Mouse (Mus musculus): Measurements from ENCODE around the gene Agt. TPM values are rescaled to one million over a fixed set of nuclear protein-coding genes. Genes with fewer than 3 reads are reported as not detected.
A peak's percentile ranks its signal among the peaks of the same experiment; 100 is the strongest.

The Agt gene
- total RNA-seq, 1 experiment, result not detected

GRCm38 (mm10) chr8:124530076-124530475, 39.4 kb downstream of the Agt start:
- TF ChIP-seq CHD2 (IDR thresholded peaks at IDR 0.05; ENCODE audit: low read depth, low read length) (no peak), MAFK (IDR thresholded peaks at IDR 0.05; ENCODE audit: insufficient read depth, low read depth, low read length) (no peak), HCFC1 (IDR thresholded peaks at IDR 0.05; ENCODE audit: borderline replicate concordance, insufficient read depth, low read length) (no peak), ZNF384 (IDR thresholded peaks at IDR 0.05; ENCODE audit: low read depth, low read length) (no peak), ZC3H11A (IDR thresholded peaks at IDR 0.05; ENCODE audit: borderline replicate concordance, low read depth, low read length) (no peak)
- H3K9me3 ChIP-seq (ENCODE audit: control insufficient read depth, insufficient read depth, low read depth, low read length), result no peaks in the 10 kb centered on the region

GRCm38 (mm10) chr8:124526261-124526660, 43.2 kb downstream of the Agt start:
- no peak for DNase-seq (ENCODE audit: low read depth, low spot score)
- in situ Hi-C loops (cut with MboI; ENCODE audit: low sequenced_read_pairs in 2 of 2, unreplicated experiment in 2 of 2), result no loop called here
- Histone ChIP-seq H3K27ac (ENCODE audit: insufficient read depth, low read depth, low read length, poor library complexity, severe bottlenecking) (no peak overlapping the region), H3K36me3 (ENCODE audit: control insufficient read depth, insufficient read depth, low read length, poor library complexity, severe bottlenecking) (peaks cover 17% of the 10 kb centered on the region), H3K4me3 (ENCODE audit: insufficient read depth in 1 of 2, low read depth in 1 of 2, low read length in 2 of 2, poor library complexity in 1 of 2, severe bottlenecking in 1 of 2) (no peak overlapping the region), H3K9me3 (ENCODE audit: control insufficient read depth, insufficient read depth, low read depth, low read length) (no peaks in the 10 kb centered on the region), H3K9ac (ENCODE audit: insufficient read depth, low read depth, low read length, poor library complexity, severe bottlenecking) (no peak overlapping the region), H3K4me1 (ENCODE audit: control insufficient read depth in 2 of 2, insufficient read depth in 2 of 2, low read length in 2 of 2, poor library complexity in 1 of 2) (peaks cover 0 to 5% of the 10 kb centered on the region in 2 experiments; a peak in 2 of 4 replicates)
- TF ChIP-seq HCFC1 (IDR thresholded peaks at IDR 0.05; ENCODE audit: borderline replicate concordance, insufficient read depth, low read length) (no peak), ZNF384 (IDR thresholded peaks at IDR 0.05; ENCODE audit: low read depth, low read length) (no peak), CHD2 (IDR thresholded peaks at IDR 0.05; ENCODE audit: low read depth, low read length) (no peak), ZC3H11A (IDR thresholded peaks at IDR 0.05; ENCODE audit: borderline replicate concordance, low read depth, low read length) (no peak), MAFK (IDR thresholded peaks at IDR 0.05; ENCODE audit: insufficient read depth, low read depth, low read length) (no peak)

More at GRCm38 (mm10) chr8:124530076-124530475, 39.4 kb downstream of the Agt start:
- H3K9ac ChIP-seq (ENCODE audit: insufficient read depth, low read depth, low read length, poor library complexity, severe bottlenecking), result no peak overlapping the region
- DNase-seq (ENCODE audit: low read depth, low spot score), result no peak
- in situ Hi-C loops (cut with MboI; ENCODE audit: low sequenced_read_pairs in 2 of 2, unreplicated experiment in 2 of 2), result no loop called here
- H3K36me3 ChIP-seq (ENCODE audit: control insufficient read depth, insufficient read depth, low read length, poor library complexity, severe bottlenecking), result peaks cover 32% of the 10 kb centered on the region
- H3K4me1 ChIP-seq (ENCODE audit: control insufficient read depth in 2 of 2, insufficient read depth in 2 of 2, low read length in 2 of 2, poor library complexity in 1 of 2), result peaks cover 0 to 3% of the 10 kb centered on the region in 2 experiments; a peak in 2 of 4 replicates
- H3K27ac ChIP-seq (ENCODE audit: insufficient read depth, low read depth, low read length, poor library complexity, severe bottlenecking), result no peak overlapping the region
- H3K4me3 ChIP-seq (ENCODE audit: insufficient read depth in 1 of 2, low read depth in 1 of 2, low read length in 2 of 2, poor library complexity in 1 of 2, severe bottlenecking in 1 of 2), result no peak overlapping the region

GRCm38 (mm10) chr8:124521946-124522345, 47.6 kb downstream of the Agt start:
- H3K36me3 ChIP-seq (ENCODE audit: control insufficient read depth, insufficient read depth, low read length, poor library complexity, severe bottlenecking), result peaks cover 11% of the 10 kb centered on the region
- DNase-seq (ENCODE audit: low read depth, low spot score), result no peak
- H3K9me3 ChIP-seq (ENCODE audit: control insufficient read depth, insufficient read depth, low read depth, low read length), result no peaks in the 10 kb centered on the region
- H3K4me3 ChIP-seq (ENCODE audit: insufficient read depth in 1 of 2, low read depth in 1 of 2, low read length in 2 of 2, poor library complexity in 1 of 2, severe bottlenecking in 1 of 2), result no peak overlapping the region
- H3K27ac ChIP-seq (ENCODE audit: insufficient read depth, low read depth, low read length, poor library complexity, severe bottlenecking), result no peak overlapping the region
- TF ChIP-seq CHD2 (IDR thresholded peaks at IDR 0.05; ENCODE audit: low read depth, low read length) (no peak), MAFK (IDR thresholded peaks at IDR 0.05; ENCODE audit: insufficient read depth, low read depth, low read length) (no peak)
- in situ Hi-C loops (cut with MboI; ENCODE audit: low sequenced_read_pairs in 2 of 2, unreplicated experiment in 2 of 2), result no loop called here
- H3K4me1 ChIP-seq (ENCODE audit: control insufficient read depth in 2 of 2, insufficient read depth in 2 of 2, low read length in 2 of 2, poor library complexity in 1 of 2), result peaks cover 0 to 2% of the 10 kb centered on the region in 2 experiments; a peak in 1 of 4 replicates
- H3K9ac ChIP-seq (ENCODE audit: insufficient read depth, low read depth, low read length, poor library complexity, severe bottlenecking), result no peak overlapping the region

- peak; percentile 88 for DNase-seq (ENCODE audit: low read depth, low spot score)
- H3K4me3 ChIP-seq (ENCODE audit: insufficient read depth in 1 of 2, low read depth in 1 of 2, low read length in 2 of 2, poor library complexity in 1 of 2, severe bottlenecking in 1 of 2), result peak within 1 kb of the TSS; percentile 81 to 83
- in situ Hi-C loops (cut with MboI; ENCODE audit: low sequenced_read_pairs in 2 of 2, unreplicated experiment in 2 of 2), result no loop called here
- TF ChIP-seq ZNF384 (IDR thresholded peaks at IDR 0.05; ENCODE audit: low read depth, low read length) (no peak), HCFC1 (IDR thresholded peaks at IDR 0.05; ENCODE audit: borderline replicate concordance, insufficient read depth, low read length) (peak; percentile 69)
- H3K27ac ChIP-seq (ENCODE audit: insufficient read depth, low read depth, low read length, poor library complexity, severe bottlenecking), result no peak within 1 kb of the TSS
- no peaks in the 10 kb centered on the region for H3K9me3 ChIP-seq (ENCODE audit: control insufficient read depth, insufficient read depth, low read depth, low read length)
- H3K9ac ChIP-seq (ENCODE audit: insufficient read depth, low read depth, low read length, poor library complexity, severe bottlenecking), result peak within 1 kb of the TSS; percentile 80
- H3K36me3 ChIP-seq (ENCODE audit: control insufficient read depth, insufficient read depth, low read length, poor library complexity, severe bottlenecking), result no peaks in the 10 kb centered on the region
- peaks cover 0 to 2% of the 10 kb centered on the region in 2 experiments; a peak in 1 of 4 replicates for H3K4me1 ChIP-seq (ENCODE audit: control insufficient read depth in 2 of 2, insufficient read depth in 2 of 2, low read length in 2 of 2, poor library complexity in 1 of 2)
Measured at GRCm38 (mm10) chr8:124520249-124521080, 49.0 kb downstream of the Agt start, which contains the start of gene Cog2. Gene Cog2, plus strand, starts transcription at chr8:124520767.
